Mouse (Mus musculus) stomach, embryonic 16.5 days (tissue): Measurements from ENCODE around the gene Acer3. TPM values are rescaled to one million over a fixed set of nuclear protein-coding genes. Genes with fewer than 3 reads are reported as not detected.

Experiments used
- ATAC-seq: fragments of 200-750 bp; cut with Nextera tagmentation; 2 replicates; pipeline ENCODE4 v1.8.0; 2017; ENCODE audit warnings: moderate number of reproducible peaks, moderate TSS enrichment; ENCODE audit not compliant: insufficient read depth, low FRiP score
- H3K27ac ChIP-seq: fragments of 300-500 bp; sonication (generic); 2 replicates; pipeline ENCODE4 v1.5.1; 2014; ENCODE audit warnings: low read length
- H3K27me3 ChIP-seq: fragments of 300-500 bp; sonication (generic); 2 replicates; pipeline ENCODE4 v1.6.1; 2014; ENCODE audit warnings: low read length, control low read depth, mixed read lengths; ENCODE audit not compliant: control insufficient read depth, insufficient read depth
- H3K36me3 ChIP-seq: fragments of 300-500 bp; sonication (generic); 2 replicates; pipeline ENCODE4 v1.6.1; 2014; ENCODE audit warnings: low read length; ENCODE audit not compliant: control insufficient read depth, insufficient read depth
- H3K4me1 ChIP-seq: fragments of 300-500 bp; sonication (generic); 2 replicates; pipeline ENCODE4 v1.6.1; 2014; ENCODE audit warnings: low read length, control low read depth, mixed read lengths; ENCODE audit not compliant: control insufficient read depth, insufficient read depth
- H3K4me2 ChIP-seq: fragments of 300-500 bp; sonication (generic); 2 replicates; pipeline ENCODE4 v1.6.1; 2014; ENCODE audit warnings: low read depth, low read length, mixed read lengths
- H3K4me3 ChIP-seq: fragments of 300-500 bp; sonication (generic); replicated peaks from 2 replicates; pipeline ENCODE4 v1.5.1; 2014; ENCODE audit warnings: mild to moderate bottlenecking, low read length
- H3K9ac ChIP-seq: fragments of 300-500 bp; sonication (generic); 2 replicates; pipeline ENCODE4 v1.6.1; 2014; ENCODE audit warnings: low read length
- H3K9me3 ChIP-seq: fragments of 300-500 bp; sonication (generic); replicated peaks from 2 replicates; pipeline ENCODE4 v1.6.1; 2016; ENCODE audit warnings: low read length, control low read depth; ENCODE audit not compliant: control insufficient read depth
- WGBS: fragments of 180-500 bp; shearing (Covaris S2); extraction: QIAGEN DNeasy Blood & Tissue Kit; methylation state at CpG from one replicate; pipeline ENCODE4 v1.1.7; 2014; 5-methylcytosine and 5-hydroxymethylcytosine counted together
- polyA plus RNA-seq: library from polyadenylated mRNA; unstranded; fragments of >200 nt; fragmentation: Nextera tagmentation; extraction: Ambion mirVana; gene quantifications from 2 replicates; pipeline ENCODE4 v1.2.1, GENCODE M21; 2015

Acer3 gene
- polyA plus RNA-seq, result 28.8 and 34.4 TPM in 2 replicates

- no peak within 1 kb of the TSS for H3K9ac ChIP-seq
- no peak within 1 kb of the TSS for H3K27ac ChIP-seq
- H3K27me3 ChIP-seq, result no peaks in the 10 kb centered on the region
- ATAC-seq, result no peak
- no peak within 1 kb of the TSS for H3K4me2 ChIP-seq
- H3K36me3 ChIP-seq, result no peaks in the 10 kb centered on the region
- no peak within 1 kb of the TSS for H3K4me3 ChIP-seq
- H3K9me3 ChIP-seq, result no peaks in the 10 kb centered on the region
- 84% methylated on average over 2 of the region's 2 CpGs for WGBS
- no peaks in the 10 kb centered on the region for H3K4me1 ChIP-seq
Measured at GRCm38 (mm10) chr7:98321083-98321482, at the start of gene Acer3. Gene Acer3 (minus strand): TSS chr7:98321208.

GRCm38 (mm10) chr7:98369762-98370369 lies 48.9 kb upstream of the Acer3 start:
- no peak overlapping the region for H3K27ac ChIP-seq
- ATAC-seq, result no peak
- H3K9me3 ChIP-seq, result no peaks in the 10 kb centered on the region
- H3K36me3 ChIP-seq, result no peaks in the 10 kb centered on the region
- H3K4me1 ChIP-seq, result no peaks in the 10 kb centered on the region
- no peaks in the 10 kb centered on the region for H3K27me3 ChIP-seq
- H3K4me3 ChIP-seq, result no peak overlapping the region
- no peak overlapping the region for H3K9ac ChIP-seq
- no peak overlapping the region for H3K4me2 ChIP-seq
- 54% methylated on average over 10 of the region's 10 CpGs for WGBS

- no peak for ATAC-seq
- Histone ChIP-seq H3K27me3 (no peaks in the 10 kb centered on the region), H3K4me1 (peaks cover 25% of the 10 kb centered on the region), H3K27ac (peak overlapping the region; percentile 93), H3K9me3 (no peaks in the 10 kb centered on the region), H3K36me3 (no peaks in the 10 kb centered on the region), H3K4me2 (peak overlapping the region; percentile 76), H3K9ac (peak overlapping the region; percentile 83), H3K4me3 (peak overlapping the region; percentile 51)
- WGBS, result 9% methylated on average over 2 of the region's 2 CpGs
Measured at GRCm38 (mm10) chr7:98361662-98362061, 40.7 kb upstream of the Acer3 start.

- Histone ChIP-seq H3K9me3 (no peaks in the 10 kb centered on the region), H3K9ac (peak within 1 kb of the TSS; percentile 83), H3K4me2 (peak within 1 kb of the TSS; percentile 76), H3K4me3 (peak within 1 kb of the TSS; percentile 51), H3K36me3 (no peaks in the 10 kb centered on the region), H3K27me3 (no peaks in the 10 kb centered on the region), H3K4me1 (peaks cover 30% of the 10 kb centered on the region), H3K27ac (peak within 1 kb of the TSS; percentile 93)
- ATAC-seq, result peak; percentile 92
- WGBS, result under 1% methylated on average over 50 of the region's 52 CpGs
Measured at GRCm38 (mm10) chr7:98361063-98361652, 40.1 kb upstream of the Acer3 start, which contains the start of gene Tsku. Gene Tsku (minus strand): TSS chr7:98361328.

GRCm38 (mm10) chr7:98360621-98360990 lies 39.6 kb upstream of the Acer3 start:
- peak overlapping the region; percentile 51 for H3K4me3 ChIP-seq
- WGBS, result 0% methylated on average over 20 of the region's 20 CpGs
- peak overlapping the region; percentile 93 for H3K27ac ChIP-seq
- peak; percentile 1; the same call in 1 of the 2 replicates for ATAC-seq
- peaks cover 34% of the 10 kb centered on the region for H3K4me1 ChIP-seq
- no peaks in the 10 kb centered on the region for H3K9me3 ChIP-seq
- peak overlapping the region; percentile 83 for H3K9ac ChIP-seq
- H3K27me3 ChIP-seq, result no peaks in the 10 kb centered on the region
- H3K36me3 ChIP-seq, result no peaks in the 10 kb centered on the region
- peak overlapping the region; percentile 76 for H3K4me2 ChIP-seq

GRCm38 (mm10) chr7:98359951-98360620 lies 39.1 kb upstream of the Acer3 start:
- H3K27me3 ChIP-seq, result no peaks in the 10 kb centered on the region
- H3K36me3 ChIP-seq, result no peaks in the 10 kb centered on the region
- ATAC-seq, result peak; percentile 54
- H3K4me2 ChIP-seq, result peak overlapping the region; percentile 76
- H3K27ac ChIP-seq, result peak overlapping the region; percentile 93
- no peaks in the 10 kb centered on the region for H3K9me3 ChIP-seq
- H3K4me1 ChIP-seq, result peaks cover 39% of the 10 kb centered on the region
- H3K9ac ChIP-seq, result peak overlapping the region; percentile 83
- WGBS, result under 1% methylated on average over 33 of the region's 33 CpGs
- H3K4me3 ChIP-seq, result peak overlapping the region; percentile 51

- WGBS, result 76% methylated on average over 1 of the region's 1 CpGs
- H3K9ac ChIP-seq, result no peak overlapping the region
- ATAC-seq, result no peak
- H3K27me3 ChIP-seq, result no peaks in the 10 kb centered on the region
- H3K4me3 ChIP-seq, result no peak overlapping the region
- H3K4me1 ChIP-seq, result peaks cover 52% of the 10 kb centered on the region
- H3K36me3 ChIP-seq, result no peaks in the 10 kb centered on the region
- no peak overlapping the region for H3K27ac ChIP-seq
- no peaks in the 10 kb centered on the region for H3K9me3 ChIP-seq
- H3K4me2 ChIP-seq, result no peak overlapping the region
Measured at GRCm38 (mm10) chr7:98358016-98358415, 37.0 kb upstream of the Acer3 start.

GRCm38 (mm10) chr7:98357324-98357723 lies 36.3 kb upstream of the Acer3 start:
- peaks cover 52% of the 10 kb centered on the region for H3K4me1 ChIP-seq
- H3K9ac ChIP-seq, result no peak overlapping the region
- H3K9me3 ChIP-seq, result no peaks in the 10 kb centered on the region
- no peak overlapping the region for H3K4me2 ChIP-seq
- H3K36me3 ChIP-seq, result no peaks in the 10 kb centered on the region; the same call in 1 of the 2 replicates
- WGBS, result 82% methylated on average over 5 of the region's 5 CpGs
- ATAC-seq, result no peak
- H3K27ac ChIP-seq, result no peak overlapping the region
- H3K27me3 ChIP-seq, result no peaks in the 10 kb centered on the region
- H3K4me3 ChIP-seq, result no peak overlapping the region

GRCm38 (mm10) chr7:98354921-98355310 lies 33.9 kb upstream of the Acer3 start:
- 0 out of 2 replicates have a peak, but pooled peaks have one; percentile 3 for ATAC-seq
- WGBS, result 33% methylated on average over 4 of the region's 4 CpGs
- Histone ChIP-seq H3K9me3 (no peaks in the 10 kb centered on the region), H3K4me1 (peaks cover 47% of the 10 kb centered on the region), H3K27me3 (no peaks in the 10 kb centered on the region), H3K4me2 (peak overlapping the region; percentile 11; the same call in 1 of the 2 replicates), H3K36me3 (peaks cover 6% of the 10 kb centered on the region; the same call in 1 of the 2 replicates), H3K27ac (peak overlapping the region; percentile 46), H3K4me3 (no peak overlapping the region), H3K9ac (peak overlapping the region; percentile 43; the same call in 1 of the 2 replicates)
